Mouse (Mus musculus) embryonic facial prominence, embryonic 15.5 days (tissue): ENCODE data around the gene Gm21739. TPM values are rescaled to one million over a fixed set of nuclear protein-coding genes. Genes with fewer than 3 reads are reported as not detected.
"Not testable (repeated sequence)": the region's sequence is repeated elsewhere in the genome, so short reads cannot be mapped to it uniquely, and the experiment has no call there.

Source experiments
- ATAC-seq: fragments of 200-750 bp; cut with Nextera tagmentation; 2 replicates; pipeline ENCODE4 v1.8.0; 2017; ENCODE audit warnings: low read depth, moderate TSS enrichment; ENCODE audit not compliant: insufficient number of reproducible peaks, low FRiP score, low TSS enrichment
- H3K27ac ChIP-seq: fragments of 300-500 bp; sonication (generic); replicated peaks from 2 replicates; pipeline ENCODE4 v1.5.1; 2015; ENCODE audit warnings: mild to moderate bottlenecking, inconsistent platforms
- H3K27me3 ChIP-seq: fragments of 300-500 bp; sonication (generic); 2 replicates; pipeline ENCODE4 v1.6.1; 2015; ENCODE audit warnings: inconsistent platforms
- H3K36me3 ChIP-seq: fragments of 300-500 bp; sonication (generic); 2 replicates; pipeline ENCODE4 v1.6.1; 2015; ENCODE audit warnings: mild to moderate bottlenecking, inconsistent platforms
- H3K4me1 ChIP-seq: fragments of 300-500 bp; sonication (generic); 2 replicates; pipeline ENCODE4 v1.6.1; 2015; ENCODE audit warnings: inconsistent platforms
- H3K4me2 ChIP-seq: fragments of 300-500 bp; sonication (generic); replicated peaks from 2 replicates; pipeline ENCODE4 v1.6.1; 2015; ENCODE audit warnings: mild to moderate bottlenecking, inconsistent platforms
- H3K4me3 ChIP-seq: fragments of 300-500 bp; sonication (generic); replicated peaks from 2 replicates; pipeline ENCODE4 v1.5.1; 2015; ENCODE audit warnings: mild to moderate bottlenecking, inconsistent platforms
- H3K9ac ChIP-seq: fragments of 300-500 bp; sonication (generic); 2 replicates; pipeline ENCODE4 v1.6.1; 2015; ENCODE audit warnings: inconsistent platforms
- H3K9me3 ChIP-seq: fragments of 300-500 bp; sonication (generic); replicated peaks from 2 replicates; pipeline ENCODE4 v1.6.1; 2016; ENCODE audit warnings: inconsistent platforms
- WGBS: fragments of 180-500 bp; shearing (Covaris S2); methylation state at CpG from one replicate; pipeline ENCODE4 v1.1.7; 2015; 5-methylcytosine and 5-hydroxymethylcytosine counted together
- polyA plus RNA-seq: library from polyadenylated mRNA; unstranded; fragments of >200 nt; fragmentation: Nextera tagmentation; extraction: Ambion mirVana; gene quantifications from 2 replicates; pipeline ENCODE4 v1.2.1, GENCODE M21; 2015

The Gm21739 gene
- polyA plus RNA-seq, result not detected in 2 replicates

DNA sequence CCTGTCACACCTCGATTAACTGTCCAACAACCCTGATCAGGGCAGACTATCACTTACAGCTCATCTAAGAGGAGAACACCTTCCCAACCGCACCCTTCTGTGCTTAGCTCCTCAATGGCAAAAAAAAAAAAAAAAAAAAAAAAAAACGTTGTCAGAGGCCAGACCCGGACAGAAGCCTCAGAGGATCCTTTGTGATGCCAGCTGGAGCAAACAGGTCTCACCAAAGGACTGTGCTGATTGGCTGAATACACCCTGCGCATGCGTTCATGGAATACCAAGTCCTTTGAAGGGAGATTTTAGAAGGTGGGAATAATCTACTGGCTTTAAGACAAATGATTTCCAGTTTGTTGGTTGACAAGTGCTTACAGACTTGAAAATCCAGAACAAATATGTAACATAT lies at the start of gene Gm21739:
Gm21739 (minus strand) TSS at position 101 of the 400 bp plus-strand sequence.
- WGBS, result no CpG with 5 or more reads among the region's 6 CpGs
- not testable (repeated sequence) for H3K9ac ChIP-seq

More for the DNA sequence above, at the start of gene Gm21739:
- not testable (repeated sequence) for H3K9me3 ChIP-seq, H3K27ac ChIP-seq, H3K27me3 ChIP-seq, ATAC-seq, H3K36me3 ChIP-seq, H3K4me2 ChIP-seq, H3K4me1 ChIP-seq, H3K4me3 ChIP-seq
